Mouse (Mus musculus): ENCODE measurements around the gene Gm6614.
"Not testable (repeated sequence)": the region's sequence is repeated elsewhere in the genome, so short reads cannot be mapped to it uniquely, and the experiment has no call there.

Gene Gm6614

DNA sequence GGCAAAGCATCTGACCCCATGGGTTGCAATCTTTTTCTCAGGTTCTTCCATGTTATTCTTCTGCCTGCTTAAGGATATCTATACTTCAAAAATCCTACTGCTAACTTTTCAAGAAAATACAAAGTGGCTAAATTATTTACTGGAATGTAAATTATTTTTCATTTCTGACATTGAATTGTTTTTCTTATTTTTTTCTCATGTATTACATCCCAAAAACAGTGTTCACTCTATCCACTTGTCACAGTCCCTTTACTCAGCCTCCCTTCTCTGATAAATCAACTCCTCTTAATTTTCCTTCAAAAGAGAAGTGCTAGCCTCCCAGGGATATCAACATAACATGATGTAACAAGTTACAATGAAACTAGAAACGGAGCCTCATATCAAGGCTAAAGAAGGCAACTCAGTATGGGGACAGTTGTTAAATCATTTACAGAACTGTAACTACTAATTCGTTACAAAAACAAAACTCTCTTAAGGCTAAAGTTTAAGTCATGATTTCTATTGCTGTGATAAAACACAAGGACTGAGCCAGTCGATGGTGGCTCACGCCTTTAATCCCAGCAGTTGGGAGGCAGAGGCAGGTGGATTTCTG lies at the start of gene Gm6614:
Gm6614 (minus strand) TSS at position 51 of the 592 bp plus-strand sequence.
- no peak for DNase-seq

DNA sequence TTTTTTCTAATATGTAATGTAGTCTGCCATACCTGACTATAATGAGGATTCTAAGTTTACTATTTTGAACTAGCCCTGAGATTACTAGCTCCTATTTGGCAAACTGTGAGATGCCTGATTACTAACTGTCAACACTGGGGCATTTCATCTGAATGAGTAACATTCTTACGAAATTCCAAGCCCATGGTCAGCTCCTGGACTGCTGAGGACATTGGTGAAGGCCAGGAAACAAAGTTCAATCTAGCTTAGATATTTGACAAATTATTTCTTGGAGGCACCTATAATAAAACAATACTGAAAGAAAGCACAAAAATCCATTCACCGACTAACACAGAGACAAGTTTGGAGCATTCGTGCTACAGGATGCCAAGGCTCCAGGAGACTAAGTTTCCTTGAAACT lies 47.1 kb upstream of the Gm6614 start:
- not testable (repeated sequence) for DNase-seq

DNA sequence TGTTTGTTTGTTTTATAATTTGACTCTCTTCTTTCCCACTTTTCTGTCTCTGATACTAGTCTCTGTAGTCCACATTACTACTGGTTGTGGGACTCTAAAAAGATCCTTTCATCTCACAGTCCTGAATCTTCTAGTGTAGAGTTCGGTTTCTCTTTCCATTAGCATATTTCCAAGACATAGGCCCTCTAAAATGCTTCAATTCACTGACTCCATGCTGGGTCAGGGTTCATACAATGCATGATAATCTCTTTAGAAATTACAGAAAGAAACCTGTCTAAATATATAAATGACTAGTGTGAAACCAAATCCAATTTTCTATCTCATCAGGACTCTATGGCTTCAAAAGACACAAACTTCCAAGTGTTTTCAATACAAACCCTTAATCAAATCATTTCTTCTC lies 36.5 kb upstream of the Gm6614 start:
- no peak for DNase-seq

DNA sequence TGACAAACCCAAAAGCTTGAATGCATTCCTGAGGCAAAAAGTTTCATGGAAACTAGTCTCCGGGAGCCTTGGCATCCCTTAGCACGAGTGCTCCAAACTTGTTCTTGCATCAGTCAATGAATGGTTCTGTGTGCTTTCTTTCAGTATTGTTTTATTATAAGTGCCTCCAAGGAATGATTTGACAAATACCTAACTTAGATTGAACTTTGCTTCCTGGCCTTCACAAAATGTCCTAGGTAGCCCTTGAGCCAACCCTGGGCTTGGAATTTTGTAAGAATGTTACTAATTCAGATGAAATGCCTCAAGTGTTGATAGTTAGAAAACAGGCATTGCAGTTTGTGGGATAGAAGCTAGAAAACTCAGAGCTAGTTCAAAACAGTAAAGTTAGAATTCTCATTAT lies 34.5 kb upstream of the Gm6614 start:
- DNase-seq, result no peak

DNA sequence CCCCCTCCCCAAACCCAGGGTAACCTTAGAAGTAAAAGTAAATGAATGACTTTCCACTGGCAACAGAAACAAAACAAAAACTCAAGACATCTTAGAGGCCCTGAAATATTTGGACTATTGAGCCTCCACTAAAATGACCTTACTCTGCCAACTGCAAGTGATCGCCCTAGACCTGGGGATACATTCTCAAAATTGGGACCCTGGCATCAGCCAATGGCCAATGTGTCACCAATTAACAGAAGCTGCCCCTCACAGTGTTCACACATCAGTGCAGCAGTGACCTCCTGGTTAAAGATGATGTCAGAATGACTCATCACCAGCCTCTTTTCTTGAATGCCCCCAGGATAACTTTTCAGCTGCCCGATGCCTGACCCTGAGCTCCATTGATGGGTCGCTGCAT lies 30.7 kb upstream of the Gm6614 start:
- no peak for DNase-seq

DNA sequence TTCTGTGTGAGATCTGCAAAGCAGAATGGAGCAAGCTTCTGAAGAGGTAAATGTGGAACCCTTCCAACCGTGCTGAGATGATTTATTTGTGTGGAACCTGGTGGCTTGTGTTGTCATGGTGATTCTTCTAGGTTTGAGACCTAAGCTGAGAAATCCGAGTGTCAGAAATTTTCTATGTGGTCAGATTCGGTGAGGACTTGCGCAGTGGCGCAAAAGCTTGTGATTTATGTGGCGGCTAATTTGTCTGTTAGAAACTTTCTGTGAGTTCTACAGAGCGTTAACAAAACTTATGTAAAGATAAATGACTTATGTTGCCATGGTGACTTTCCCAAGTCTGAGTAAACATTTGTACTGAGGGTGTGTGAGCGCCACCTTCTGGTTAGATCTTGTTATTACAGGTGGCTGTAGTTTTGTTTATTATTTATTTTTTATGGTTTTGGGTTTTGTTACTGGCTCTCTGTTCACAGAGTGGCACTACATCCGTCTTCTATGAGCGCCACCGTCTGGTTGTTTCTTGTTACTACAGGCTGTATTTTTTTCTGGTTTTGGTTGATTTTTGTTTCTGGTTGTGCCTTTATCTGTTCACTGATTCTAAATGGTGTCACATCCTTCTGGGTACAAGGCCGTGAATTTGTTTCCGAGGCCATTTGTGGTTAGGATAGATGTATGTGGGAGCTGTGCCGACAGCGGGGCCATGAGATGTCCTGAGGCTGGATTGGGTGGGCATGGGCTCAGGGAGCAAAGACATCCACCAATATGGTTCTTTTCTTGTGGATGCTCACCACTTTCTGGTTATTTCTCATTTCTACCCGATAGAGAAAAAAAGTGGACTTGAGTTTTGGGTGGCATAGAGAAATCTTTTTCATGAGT lies 29.3 kb upstream of the Gm6614 start:
- no peak for DNase-seq

GRCm38 (mm10) chr6:142035771-142036170 lies 24.6 kb upstream of the Gm6614 start:
- DNase-seq, result no peak

DNA sequence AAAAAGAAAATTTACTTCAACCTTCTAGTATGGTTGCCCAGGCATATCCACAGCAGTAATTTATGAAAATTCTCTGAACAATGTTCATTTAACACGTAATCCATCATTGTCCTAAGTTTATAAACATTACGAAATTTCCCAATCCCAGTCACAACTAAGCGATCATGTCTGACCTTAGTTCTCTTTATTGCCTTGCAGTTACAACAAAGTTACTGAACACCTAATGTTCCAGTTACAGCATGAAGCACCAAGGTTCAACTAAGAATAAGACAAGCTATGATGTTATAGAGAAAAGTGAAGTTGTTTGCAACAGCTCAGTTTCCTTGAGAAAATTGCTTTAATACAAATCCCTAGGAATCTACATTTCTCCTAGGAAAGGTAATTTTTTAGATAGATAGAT lies 10.5 kb upstream of the Gm6614 start:
- DNase-seq, result no peak

GRCm38 (mm10) chr6:141986772-141987171 lies 24.4 kb downstream of the Gm6614 start:
- DNase-seq, result no peak

DNA sequence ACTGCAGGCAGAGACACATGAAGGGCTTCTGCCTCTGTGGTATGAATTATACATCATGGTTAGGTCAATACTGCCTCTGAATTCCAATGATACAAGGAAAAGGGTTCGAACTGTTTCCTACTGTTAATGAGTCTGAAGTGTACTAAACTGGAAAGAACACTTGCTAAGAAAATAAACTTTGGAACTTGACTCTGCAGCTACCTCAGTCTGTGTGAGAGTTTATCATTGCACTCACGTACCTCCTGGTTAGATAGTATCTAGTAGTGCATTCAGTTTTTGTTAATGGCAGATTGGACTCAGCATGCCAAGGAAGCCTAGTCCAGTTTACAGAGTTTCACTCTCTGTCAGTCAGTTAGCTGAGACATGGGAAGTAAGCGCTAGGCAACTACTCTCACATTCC lies 26.6 kb downstream of the Gm6614 start:
- no peak for DNase-seq

DNA sequence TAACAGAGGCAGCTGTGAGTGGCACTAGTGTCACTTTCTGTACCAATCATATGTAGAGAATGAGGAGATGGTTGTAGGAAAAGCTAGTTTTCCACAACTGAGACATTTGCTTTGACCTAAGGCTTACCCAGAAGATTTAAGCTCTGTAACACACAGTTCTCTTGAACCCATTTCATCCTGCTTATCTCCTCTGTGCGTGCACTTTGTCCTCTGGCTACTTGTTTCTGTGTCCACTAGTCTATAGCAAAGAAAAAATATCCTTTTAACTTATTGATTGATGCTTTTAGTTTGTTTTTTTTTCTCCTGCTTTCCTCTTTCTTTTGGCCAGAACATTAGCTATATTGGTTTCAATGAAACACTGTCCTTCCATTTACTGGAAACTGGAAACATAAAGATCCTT lies 48.8 kb downstream of the Gm6614 start:
- DNase-seq, result no peak

DNA sequence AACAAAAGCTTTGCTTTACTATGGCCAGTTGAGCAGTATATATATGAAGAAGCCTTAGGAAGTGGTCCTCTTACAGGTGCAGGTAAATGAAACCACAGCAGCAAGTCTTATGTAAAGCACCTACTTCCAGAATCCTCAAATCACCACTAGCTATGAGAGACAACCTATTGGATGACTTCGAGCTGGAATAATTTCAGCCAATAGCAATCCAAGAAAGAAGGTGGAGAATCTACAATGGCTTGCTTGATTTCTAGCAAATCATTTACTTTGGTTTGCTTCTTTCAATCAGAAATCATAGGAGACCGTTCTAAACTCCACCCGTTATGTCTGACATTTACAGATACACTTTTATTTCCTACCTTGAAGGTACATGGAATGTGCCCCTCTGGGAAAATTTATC lies 49.4 kb downstream of the Gm6614 start:
- DNase-seq, result no peak

DNA sequence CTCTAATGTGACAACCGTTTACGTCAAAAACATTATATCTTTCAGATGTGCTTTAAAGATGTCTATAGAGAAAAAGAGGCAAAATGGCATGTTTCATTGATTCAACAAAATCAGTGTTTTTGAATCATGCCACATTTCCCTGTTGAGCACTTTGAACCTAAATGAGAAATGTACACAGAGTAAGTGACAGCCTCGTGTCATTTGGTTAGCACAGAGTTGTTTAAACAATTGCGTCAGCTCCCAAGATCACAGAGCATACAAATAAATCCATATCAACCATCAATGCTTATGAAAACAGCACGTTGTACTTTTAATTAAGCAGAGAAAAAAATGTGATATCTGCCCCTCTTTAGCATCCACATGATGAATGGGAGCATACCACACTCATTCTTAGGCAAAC lies 50.7 kb downstream of the Gm6614 start:
- DNase-seq, result no peak

DNA sequence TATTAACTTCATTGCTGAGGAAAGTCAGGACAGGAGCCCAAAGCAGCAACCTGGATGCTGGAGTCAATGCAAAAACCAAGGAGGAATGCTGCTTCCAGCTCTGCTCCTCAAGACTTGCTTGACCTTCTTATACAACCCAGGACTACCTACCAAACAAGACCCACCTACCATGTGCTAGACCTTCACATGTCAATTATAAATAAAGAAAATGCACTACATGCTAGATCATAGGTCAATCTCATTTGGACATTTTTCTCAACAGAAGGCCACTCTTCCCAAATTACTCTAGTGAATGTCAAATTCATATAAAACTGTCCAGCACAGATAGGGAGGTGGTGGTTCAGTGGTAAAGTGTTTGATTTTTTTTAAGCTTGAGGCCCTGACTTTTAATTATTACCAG lies 64.4 kb downstream of the Gm6614 start, which contains the start of gene Slco1a1:
Slco1a1 (minus strand) TSS at position 101 of the 400 bp plus-strand sequence.
- no peak for DNase-seq

DNA sequence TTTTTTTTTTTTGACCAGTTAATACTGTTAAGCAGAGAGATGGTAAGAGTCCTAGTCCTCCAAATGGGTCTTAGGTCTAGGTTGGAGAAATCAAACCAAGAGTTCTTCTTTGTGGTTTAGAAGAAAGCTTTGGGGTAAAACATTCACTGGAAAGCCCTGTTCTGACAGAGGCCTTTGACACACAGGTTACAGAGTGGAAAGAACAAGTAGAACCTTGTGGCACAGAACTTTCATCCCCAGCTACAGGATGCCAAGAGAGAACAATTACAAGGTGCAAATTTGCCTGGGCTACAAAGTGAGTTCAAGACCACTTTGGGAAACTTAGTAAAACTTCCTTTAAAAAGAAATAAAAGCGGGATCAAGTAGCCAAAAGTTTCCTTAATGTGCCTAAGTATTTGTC lies 70.8 kb downstream of the Gm6614 start:
- DNase-seq, result no peak
